Mouse (Mus musculus) liver, postnatal 0 days (tissue): ENCODE data around the gene Gm20838. TPM values are rescaled to one million over a fixed set of nuclear protein-coding genes. Genes with fewer than 3 reads are reported as not detected.
"Not testable (repeated sequence)": the region's sequence is repeated elsewhere in the genome, so short reads cannot be mapped to it uniquely, and the experiment has no call there.

ENCODE experiments used
- ATAC-seq: fragments of 200-750 bp; cut with Nextera tagmentation; 2 replicates; pipeline ENCODE4 v1.8.0; 2017; ENCODE audit warnings: mild to moderate bottlenecking, moderate library complexity
- DNase-seq: peaks from one replicate; pipeline ENCODE4 v3.0.0-alpha.2; 2016
- H3K27ac ChIP-seq: fragments of 300-500 bp; sonication (generic); 2 replicates; pipeline ENCODE4 v1.5.1; 2014; ENCODE audit warnings: antibody characterized with exemption, moderate library complexity, mild to moderate bottlenecking, low read depth
- H3K27me3 ChIP-seq: fragments of 300-500 bp; sonication (generic); 2 replicates; pipeline ENCODE4 v1.6.1; 2014; ENCODE audit warnings: low read length, control low read depth, mixed read lengths; ENCODE audit not compliant: insufficient read depth
- H3K36me3 ChIP-seq: fragments of 300-500 bp; sonication (generic); replicated peaks from 2 replicates; pipeline ENCODE4 v1.6.1; 2014; ENCODE audit warnings: mild to moderate bottlenecking, control low read depth, low read length, moderate library complexity, mixed read lengths; ENCODE audit not compliant: insufficient read depth
- H3K4me1 ChIP-seq: fragments of 300-500 bp; sonication (generic); 2 replicates; pipeline ENCODE4 v1.6.1; 2014; ENCODE audit warnings: antibody characterized with exemption, mild to moderate bottlenecking, control low read depth; ENCODE audit not compliant: insufficient read depth
- H3K4me2 ChIP-seq: fragments of 300-500 bp; sonication (generic); 2 replicates; pipeline ENCODE4 v1.6.1; 2014; ENCODE audit warnings: low read depth, mild to moderate bottlenecking, low read length, moderate library complexity, mixed read lengths
- H3K4me3 ChIP-seq: fragments of 300-500 bp; sonication (generic); 2 replicates; pipeline ENCODE4 v1.5.1; 2014; ENCODE audit warnings: low read depth, low read length
- H3K9ac ChIP-seq: fragments of 300-500 bp; sonication (generic); replicated peaks from 2 replicates; pipeline ENCODE4 v1.6.1; 2014; ENCODE audit warnings: mild to moderate bottlenecking, moderate library complexity
- H3K9me3 ChIP-seq: fragments of 300-500 bp; sonication (generic); 2 replicates; pipeline ENCODE4 v1.6.1; 2016; ENCODE audit warnings: mild to moderate bottlenecking, control low read depth, low read length, mixed read lengths
- WGBS: fragments of 180-500 bp; shearing (Covaris S2); extraction: QIAGEN DNeasy Blood & Tissue Kit; methylation state at CpG from one replicate; pipeline ENCODE4 v1.1.7; 2014; ENCODE audit not compliant: insufficient replicate concordance; 5-methylcytosine and 5-hydroxymethylcytosine counted together
- polyA plus RNA-seq: library from polyadenylated mRNA; unstranded; fragments of >200 nt; fragmentation: Nextera tagmentation; extraction: Ambion mirVana; gene quantifications from 2 replicates; pipeline ENCODE4 v1.2.1, GENCODE M21; 2015

Gene Gm20838
- not detected in 2 replicates for polyA plus RNA-seq

- H3K27ac ChIP-seq, H3K4me3 ChIP-seq, H3K4me2 ChIP-seq, H3K4me1 ChIP-seq, H3K27me3 ChIP-seq, H3K9ac ChIP-seq, H3K9me3 ChIP-seq, H3K36me3 ChIP-seq, DNase-seq, ATAC-seq: not testable (repeated sequence)
- no CpG with 5 or more reads among the region's 8 CpGs for WGBS
Observed at GRCm38 (mm10) chrY:33543064-33543463, at the start of gene Gm20838. TSS of gene Gm20838 (minus strand) at chrY:33543164.
